In the genomic region with DNA sequence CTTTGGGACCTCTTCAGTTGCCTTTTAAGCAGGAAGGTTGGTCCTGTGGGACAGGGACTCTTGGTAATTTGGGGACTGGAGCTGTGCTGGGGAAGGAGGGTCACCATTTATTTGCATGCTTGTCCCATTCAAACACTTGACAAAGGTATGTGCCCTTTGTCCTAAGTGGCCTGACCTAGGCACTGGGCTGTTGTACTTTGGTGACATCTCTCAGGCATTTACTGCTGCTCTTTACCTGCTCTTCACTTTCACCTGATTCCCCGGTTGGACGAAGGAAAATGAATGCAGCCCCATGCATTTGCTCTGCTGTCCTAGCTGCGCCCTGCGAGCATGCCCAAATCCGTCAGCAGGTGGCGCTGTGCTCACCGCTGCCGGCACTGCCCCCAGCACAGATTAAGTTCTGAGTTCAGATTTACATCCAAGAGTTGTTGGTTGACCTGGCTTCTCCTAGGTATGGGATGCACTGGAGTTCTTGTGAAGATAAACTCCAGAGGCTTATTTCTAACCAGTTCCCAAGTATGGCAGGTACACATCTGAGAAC, we compare ENCODE assay signal across 8 mouse cellular contexts. TPM values are rescaled to one million over a fixed set of nuclear protein-coding genes. Genes with fewer than 3 reads are reported as not detected.
DNase-seq lines count a peak whose midpoint lies in the region; ATAC-seq and TF ChIP-seq lines count a peak whose summit lies in the region.

No protein-coding gene starts in this region.

- no peaks in the 10 kb centered on the region for H3K9me3 ChIP-seq in midbrain, embryonic 11.5 days (ENCODE audit: control insufficient read depth, low read length)
- H3K9me3 ChIP-seq in midbrain, embryonic 15.5 days, result no peaks in the 10 kb centered on the region
- H3K9me3 ChIP-seq in intestine, embryonic 15.5 days, result no peaks in the 10 kb centered on the region
- H3K9me3 ChIP-seq in midbrain, postnatal 0 days (ENCODE audit: low read length), result no peaks in the 10 kb centered on the region

- DNase-seq in embryo, embryonic 11 days, result peak; percentile 47
- no peak for DNase-seq in embryo, embryonic 10.5 days (ENCODE audit: low spot score)
- DNase-seq in midbrain, embryonic 11.5 days (ENCODE audit: low spot score, missing footprints), result peak; percentile 94
- DNase-seq in adrenal gland, postnatal 14 days, result peak; percentile 76
- DNase-seq in midbrain, postnatal 0 days (ENCODE audit: low spot score), result no peak
- DNase-seq in thymus, postnatal 4 days, result peak; percentile 88

- no peaks in the 10 kb centered on the region for H3K36me3 ChIP-seq in midbrain, embryonic 11.5 days (ENCODE audit: control insufficient read depth, insufficient read depth, low read length)
- H3K36me3 ChIP-seq in midbrain, embryonic 15.5 days (replicated peaks), result no peaks in the 10 kb centered on the region
- H3K36me3 ChIP-seq in intestine, embryonic 15.5 days, result no peaks in the 10 kb centered on the region
- no peaks in the 10 kb centered on the region for H3K36me3 ChIP-seq in midbrain, postnatal 0 days (ENCODE audit: insufficient read depth, low read length)

- no peak overlapping the region for H3K27ac ChIP-seq in midbrain, embryonic 11.5 days (ENCODE audit: low read depth, low read length)
- H3K27ac ChIP-seq in midbrain, embryonic 15.5 days, result no peak overlapping the region
- H3K27ac ChIP-seq in intestine, embryonic 15.5 days, result no peak overlapping the region
- no peak overlapping the region for H3K27ac ChIP-seq in midbrain, postnatal 0 days (ENCODE audit: low read depth, low read length)

- no peaks in the 10 kb centered on the region for H3K4me1 ChIP-seq in midbrain, embryonic 11.5 days (ENCODE audit: control insufficient read depth, insufficient read depth, low read length)
- H3K4me1 ChIP-seq in midbrain, embryonic 15.5 days, result no peaks in the 10 kb centered on the region
- peaks cover 25% of the 10 kb centered on the region for H3K4me1 ChIP-seq in intestine, embryonic 15.5 days (replicated peaks)
- no peaks in the 10 kb centered on the region for H3K4me1 ChIP-seq in midbrain, postnatal 0 days (ENCODE audit: insufficient read depth, low read length)

- H3K9ac ChIP-seq in midbrain, embryonic 11.5 days (ENCODE audit: low read length), result no peak overlapping the region
- H3K9ac ChIP-seq in midbrain, embryonic 15.5 days, result no peak overlapping the region
- H3K9ac ChIP-seq in intestine, embryonic 15.5 days, result no peak overlapping the region
- no peak overlapping the region for H3K9ac ChIP-seq in midbrain, postnatal 0 days (replicated peaks; ENCODE audit: low read length, poor library complexity, severe bottlenecking)

- no peak overlapping the region for H3K4me3 ChIP-seq in midbrain, embryonic 11.5 days (ENCODE audit: low read depth, low read length)
- H3K4me3 ChIP-seq in midbrain, embryonic 15.5 days, result no peak overlapping the region
- H3K4me3 ChIP-seq in intestine, embryonic 15.5 days (replicated peaks), result no peak overlapping the region
- no peak overlapping the region for H3K4me3 ChIP-seq in midbrain, postnatal 0 days (ENCODE audit: low read depth, low read length)

- ATAC-seq in midbrain, embryonic 11.5 days (ENCODE audit: low FRiP score), result 0 out of 2 replicates have a peak, but pooled peaks have one; percentile 14
- no peak for ATAC-seq in midbrain, embryonic 15.5 days (replicated peaks)
- ATAC-seq in intestine, embryonic 15.5 days, result peak; percentile 15; the same call in 1 of the 2 replicates
- no peak for ATAC-seq in midbrain, postnatal 0 days (ENCODE audit: low FRiP score)

- peak; percentile 72 for TF ChIP-seq CTCF in midbrain, postnatal 0 days (IDR thresholded peaks at IDR 0.05)

- H3K4me2 ChIP-seq in midbrain, embryonic 11.5 days, result no peak overlapping the region
- no peak overlapping the region for H3K4me2 ChIP-seq in midbrain, embryonic 15.5 days
- no peak overlapping the region for H3K4me2 ChIP-seq in intestine, embryonic 15.5 days (replicated peaks)
- H3K4me2 ChIP-seq in midbrain, postnatal 0 days (ENCODE audit: low read depth, low read length, poor library complexity, severe bottlenecking), result no peak overlapping the region

- 13% methylated on average over 8 of the region's 8 CpGs for WGBS in midbrain, embryonic 11.5 days
- 15% methylated on average over 8 of the region's 8 CpGs for WGBS in midbrain, embryonic 15.5 days
- WGBS in intestine, embryonic 15.5 days, result 11% methylated on average over 8 of the region's 8 CpGs
- 15% methylated on average over 8 of the region's 8 CpGs for WGBS in midbrain, postnatal 0 days

- peaks cover 9% of the 10 kb centered on the region for H3K27me3 ChIP-seq in midbrain, embryonic 11.5 days (ENCODE audit: control insufficient read depth, insufficient read depth, low read length)
- H3K27me3 ChIP-seq in midbrain, embryonic 15.5 days (replicated peaks), result peaks cover 5% of the 10 kb centered on the region
- no peaks in the 10 kb centered on the region for H3K27me3 ChIP-seq in intestine, embryonic 15.5 days (replicated peaks)
- H3K27me3 ChIP-seq in midbrain, postnatal 0 days (ENCODE audit: insufficient read depth, low read length), result peaks cover 7% of the 10 kb centered on the region; the same call in 1 of the 2 replicates

RNA-seq across cellular contexts. Expression of gene Taf8, which starts 28.6 kb away (rescaled TPM):
- 25.5 TPM in 2 replicates for polyA plus RNA-seq in midbrain, embryonic 11.5 days (2014; fragmentation: Nextera tagmentation; extraction: Ambion mirVana)
- polyA plus RNA-seq in midbrain, embryonic 15.5 days (2015; fragmentation: Nextera tagmentation; extraction: Ambion mirVana), result 22.0 and 22.4 TPM in 2 replicates
- total RNA-seq in adrenal gland, postnatal 14 days (2021), result 22.9 and 23.9 TPM in 2 replicates
- 20.4 and 21.9 TPM in 2 replicates for polyA plus RNA-seq in intestine, embryonic 15.5 days (2015; fragmentation: Nextera tagmentation; extraction: Ambion mirVana)
- total RNA-seq in midbrain, postnatal 0 days (2014; rRNA removed), result 15.1 and 25.1 TPM in 2 replicates
- 11.5 and 12.3 TPM in 2 replicates for polyA plus RNA-seq in midbrain, postnatal 0 days (2015; fragmentation: Nextera tagmentation; extraction: Ambion mirVana)

RNA-seq across cellular contexts. Expression of gene Ccnd3, which starts 31.3 kb away (rescaled TPM):
- polyA plus RNA-seq in midbrain, embryonic 11.5 days (2014; fragmentation: Nextera tagmentation; extraction: Ambion mirVana), result 175 and 194 TPM in 2 replicates
- 74.0 and 87.8 TPM in 2 replicates for polyA plus RNA-seq in midbrain, embryonic 15.5 days (2015; fragmentation: Nextera tagmentation; extraction: Ambion mirVana)
- total RNA-seq in adrenal gland, postnatal 14 days (2021), result 228 and 248 TPM in 2 replicates
- 394 and 407 TPM in 2 replicates for polyA plus RNA-seq in intestine, embryonic 15.5 days (2015; fragmentation: Nextera tagmentation; extraction: Ambion mirVana)
- 37.2 and 41.1 TPM in 2 replicates for total RNA-seq in midbrain, postnatal 0 days (2014; rRNA removed)
- 52.6 and 57.0 TPM in 2 replicates for polyA plus RNA-seq in midbrain, postnatal 0 days (2015; fragmentation: Nextera tagmentation; extraction: Ambion mirVana)

RNA-seq across cellular contexts. Expression of gene 1700001C19Rik, which starts 36.3 kb away (rescaled TPM):
- polyA plus RNA-seq in midbrain, embryonic 11.5 days (2014; fragmentation: Nextera tagmentation; extraction: Ambion mirVana), result 0.18 and 0.41 TPM in 2 replicates
- 0.44 and 0.77 TPM in 2 replicates for polyA plus RNA-seq in midbrain, embryonic 15.5 days (2015; fragmentation: Nextera tagmentation; extraction: Ambion mirVana)
- total RNA-seq in adrenal gland, postnatal 14 days (2021), result 0.82 TPM in 1 of 2 replicates, not detected in the other
- polyA plus RNA-seq in intestine, embryonic 15.5 days (2015; fragmentation: Nextera tagmentation; extraction: Ambion mirVana), result 0.28 and 0.38 TPM in 2 replicates
- total RNA-seq in midbrain, postnatal 0 days (2014; rRNA removed), result 0.22 and 2.5 TPM in 2 replicates
- 0.46 and 0.48 TPM in 2 replicates for polyA plus RNA-seq in midbrain, postnatal 0 days (2015; fragmentation: Nextera tagmentation; extraction: Ambion mirVana)

RNA-seq across cellular contexts. Expression of gene AI661453, which starts 37.1 kb away (rescaled TPM):
- polyA plus RNA-seq in midbrain, embryonic 11.5 days (2014; fragmentation: Nextera tagmentation; extraction: Ambion mirVana), result 0.07 and 0.30 TPM in 2 replicates
- 0.26 and 0.33 TPM in 2 replicates for polyA plus RNA-seq in midbrain, embryonic 15.5 days (2015; fragmentation: Nextera tagmentation; extraction: Ambion mirVana)
- 1.4 and 1.7 TPM in 2 replicates for total RNA-seq in adrenal gland, postnatal 14 days (2021)
- 3.1 and 3.7 TPM in 2 replicates for polyA plus RNA-seq in intestine, embryonic 15.5 days (2015; fragmentation: Nextera tagmentation; extraction: Ambion mirVana)
- total RNA-seq in midbrain, postnatal 0 days (2014; rRNA removed), result 0.19 and 0.93 TPM in 2 replicates
- 0.13 and 0.19 TPM in 2 replicates for polyA plus RNA-seq in midbrain, postnatal 0 days (2015; fragmentation: Nextera tagmentation; extraction: Ambion mirVana)

Comparison
In these comparisons a context has a peak if more than half of its experiments do, and no peak if none do; other contexts are left out.
1. DNase-seq: peak in embryo, embryonic 11 days (single experiment), midbrain, embryonic 11.5 days (single experiment), adrenal gland, postnatal 14 days (single experiment) and thymus, postnatal 4 days (single experiment); none in embryo, embryonic 10.5 days (single experiment) and midbrain, postnatal 0 days (single experiment).
2. ATAC-seq: peak in midbrain, embryonic 11.5 days (single experiment) and intestine, embryonic 15.5 days (single experiment); none in midbrain, embryonic 15.5 days (single experiment) and midbrain, postnatal 0 days (single experiment).